Mouse (Mus musculus) E14TG2a.4 (cell line): ENCODE measurements around the gene Chrm5.

ENCODE experiments used
- H3K27me3 ChIP-seq: 2 replicates; pipeline ENCODE4 v1.6.1; 2014; ENCODE audit warnings: low read length, control low read depth; ENCODE audit not compliant: insufficient read depth
- H3K36me3 ChIP-seq: 2 replicates; pipeline ENCODE4 v1.6.1; 2014; ENCODE audit warnings: low read length, control low read depth; ENCODE audit not compliant: insufficient read depth
- H3K4me1 ChIP-seq: replicated peaks from 2 replicates; pipeline ENCODE4 v1.6.1; 2014; ENCODE audit warnings: low read depth, low read length, control low read depth
- H3K4me3 ChIP-seq: replicated peaks from 2 replicates; pipeline ENCODE4 v1.5.1; 2014; ENCODE audit warnings: mild to moderate bottlenecking, low read length
- H3K9me3 ChIP-seq: 2 replicates; pipeline ENCODE4 v1.6.1; 2014; ENCODE audit warnings: low read length, control low read depth
- CTCF ChIP-seq: conservative IDR thresholded peaks from 2 replicates; pipeline ENCODE4 v1.5.1; 2014; ENCODE audit warnings: low read length
- NANOG ChIP-seq: IDR thresholded peaks from 2 replicates; pipeline ENCODE4 v1.6.1; 2014; ENCODE audit warnings: borderline replicate concordance, low read length, mixed read lengths
- POU5F1 ChIP-seq: IDR thresholded peaks from 2 replicates; pipeline ENCODE4 v1.6.1; 2014; ENCODE audit warnings: low read length, borderline replicate concordance

Gene Chrm5

GRCm38 (mm10) chr2:112506841-112507435 lies 26.4 kb upstream of the Chrm5 start:
- TF ChIP-seq CTCF: no peak
- no peak for TF ChIP-seq NANOG
- TF ChIP-seq POU5F1: no peak
- H3K36me3 ChIP-seq: no peaks in the 10 kb centered on the region
- no peak overlapping the region for H3K4me3 ChIP-seq
- H3K4me1 ChIP-seq: peaks cover 31% of the 10 kb centered on the region
- no peaks in the 10 kb centered on the region for H3K9me3 ChIP-seq
- H3K27me3 ChIP-seq: no peaks in the 10 kb centered on the region

DNA sequence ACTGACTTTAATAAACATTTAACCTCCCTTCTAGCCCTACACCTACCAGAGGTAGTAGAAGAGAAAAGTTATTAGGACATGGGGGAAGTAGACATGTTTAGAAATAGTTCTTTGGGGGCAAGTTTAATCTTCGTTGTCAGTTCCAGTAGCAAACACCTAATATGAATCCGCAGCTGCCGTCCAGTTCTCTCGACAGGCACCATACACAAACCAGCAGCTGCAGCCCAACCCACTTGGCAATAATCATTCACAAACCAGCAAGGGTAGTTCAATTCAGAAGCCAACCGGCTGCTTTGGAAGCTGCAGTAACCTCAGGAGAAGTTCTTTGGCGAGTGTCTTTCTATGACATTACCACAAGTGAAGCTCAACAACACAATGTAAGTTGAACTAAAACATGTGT lies 23.4 kb upstream of the Chrm5 start:
- Histone ChIP-seq H3K9me3 (no peaks in the 10 kb centered on the region), H3K27me3 (no peaks in the 10 kb centered on the region)
- TF ChIP-seq POU5F1: no peak
- no peak for TF ChIP-seq NANOG
- TF ChIP-seq CTCF: no peak

DNA sequence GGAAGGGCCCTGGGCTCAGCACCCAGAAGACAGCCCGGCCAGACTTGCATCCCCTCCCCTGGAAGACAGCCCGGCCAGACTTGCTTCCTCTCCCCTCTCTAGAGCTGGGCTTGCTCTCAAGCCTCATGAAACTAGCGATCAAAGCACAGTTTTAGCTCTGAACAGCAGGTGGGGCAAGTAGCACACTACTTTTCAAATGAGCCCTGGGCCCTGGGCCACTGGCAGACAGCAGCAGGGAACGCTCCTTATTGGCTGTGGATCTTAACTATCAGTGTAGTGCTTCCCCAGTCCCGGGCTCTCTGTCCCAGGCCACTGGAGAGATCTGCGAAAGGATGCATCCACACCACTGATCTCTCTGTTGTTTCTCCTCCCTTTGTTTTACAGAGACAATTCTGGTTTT lies 20.6 kb upstream of the Chrm5 start:
- Histone ChIP-seq H3K4me3 (0 out of 2 replicates have a peak overlapping the region, but pooled peaks have one; percentile 27), H3K4me1 (peaks cover 56% of the 10 kb centered on the region), H3K36me3 (no peaks in the 10 kb centered on the region), H3K9me3 (no peaks in the 10 kb centered on the region), H3K27me3 (no peaks in the 10 kb centered on the region)
- peak; percentile 27 for TF ChIP-seq CTCF
- TF ChIP-seq NANOG: no peak
- TF ChIP-seq POU5F1: no peak

More for the DNA sequence above, 23.4 kb upstream of the Chrm5 start:
- no peaks in the 10 kb centered on the region for H3K36me3 ChIP-seq
- no peak overlapping the region for H3K4me3 ChIP-seq
- H3K4me1 ChIP-seq: peaks cover 45% of the 10 kb centered on the region

GRCm38 (mm10) chr2:112497851-112498250 lies 17.3 kb upstream of the Chrm5 start:
- Histone ChIP-seq H3K4me1 (peaks cover 70% of the 10 kb centered on the region), H3K36me3 (no peaks in the 10 kb centered on the region), H3K9me3 (no peaks in the 10 kb centered on the region), H3K27me3 (no peaks in the 10 kb centered on the region), H3K4me3 (peak overlapping the region; percentile 3; the same call in 1 of the 2 replicates)
- TF ChIP-seq POU5F1: no peak
- TF ChIP-seq NANOG: no peak
- no peak for TF ChIP-seq CTCF

DNA sequence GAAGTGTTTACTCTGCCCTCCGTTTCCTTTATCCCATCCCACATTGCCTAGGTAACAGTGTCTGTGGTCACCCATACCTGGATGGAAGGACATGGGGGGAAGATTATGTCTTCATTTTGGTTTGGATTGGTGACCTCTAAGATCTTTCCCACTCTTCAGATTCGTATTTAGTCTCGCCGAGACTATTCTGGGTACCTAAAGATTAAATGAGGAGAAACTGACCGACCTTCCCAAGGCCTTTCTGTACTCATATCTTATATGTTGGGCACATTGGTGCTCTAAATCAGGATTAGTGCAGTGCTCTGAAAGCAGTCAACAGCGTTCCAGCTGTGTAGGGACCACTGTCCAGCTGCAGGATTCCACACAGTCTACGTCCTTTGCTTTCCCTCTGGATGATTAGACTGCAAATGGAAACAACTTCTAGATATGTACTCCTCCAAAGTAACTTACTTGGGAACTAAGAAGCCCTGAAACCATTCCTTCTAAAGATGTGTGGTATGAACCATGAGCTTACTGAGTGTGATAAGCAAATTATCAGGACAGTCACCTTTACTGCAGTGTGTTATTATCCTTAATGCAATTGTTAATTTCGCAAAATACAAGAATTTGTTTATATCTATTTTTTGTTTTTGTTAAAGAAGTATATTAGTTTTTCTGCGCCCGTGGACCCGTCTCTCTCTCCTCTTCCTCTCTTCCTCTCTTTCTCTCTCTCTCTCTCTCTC lies 13.1 kb upstream of the Chrm5 start:
- H3K36me3 ChIP-seq: no peaks in the 10 kb centered on the region
- H3K4me3 ChIP-seq: peak overlapping the region; percentile 79
- TF ChIP-seq CTCF (no peak), NANOG (no peak), POU5F1 (no peak)
- H3K9me3 ChIP-seq: no peaks in the 10 kb centered on the region
- H3K4me1 ChIP-seq: peaks cover 48% of the 10 kb centered on the region
- H3K27me3 ChIP-seq: no peaks in the 10 kb centered on the region

- no peak for TF ChIP-seq NANOG
- no peak for TF ChIP-seq POU5F1
- TF ChIP-seq CTCF: no peak
- no peaks in the 10 kb centered on the region for H3K9me3 ChIP-seq
These were observed 12.4 kb upstream of the Chrm5 start, which contains the start of gene Aven for GRCm38 (mm10) chr2:112492856-112493538. Gene Aven (plus strand): TSS chr2:112492964.

GRCm38 (mm10) chr2:112492431-112492855 lies 11.9 kb upstream of the Chrm5 start:
- Histone ChIP-seq H3K4me1 (peaks cover 40% of the 10 kb centered on the region), H3K27me3 (no peaks in the 10 kb centered on the region)
- TF ChIP-seq NANOG: no peak
- TF ChIP-seq POU5F1: no peak
- TF ChIP-seq CTCF: no peak

More at GRCm38 (mm10) chr2:112492856-112493538, 12.4 kb upstream of the Chrm5 start, which contains the start of gene Aven:
- Histone ChIP-seq H3K27me3 (no peaks in the 10 kb centered on the region), H3K4me1 (peaks cover 42% of the 10 kb centered on the region), H3K36me3 (no peaks in the 10 kb centered on the region), H3K4me3 (peak within 1 kb of the TSS; percentile 79)

GRCm38 (mm10) chr2:112491629-112492028 lies 11.1 kb upstream of the Chrm5 start:
- Histone ChIP-seq H3K9me3 (no peaks in the 10 kb centered on the region), H3K36me3 (no peaks in the 10 kb centered on the region), H3K27me3 (no peaks in the 10 kb centered on the region), H3K4me3 (no peak overlapping the region), H3K4me1 (peaks cover 33% of the 10 kb centered on the region)
- no peak for TF ChIP-seq CTCF
- no peak for TF ChIP-seq POU5F1
- no peak for TF ChIP-seq NANOG

More at GRCm38 (mm10) chr2:112492431-112492855, 11.9 kb upstream of the Chrm5 start:
- H3K36me3 ChIP-seq: no peaks in the 10 kb centered on the region
- peak overlapping the region; percentile 79 for H3K4me3 ChIP-seq
- H3K9me3 ChIP-seq: no peaks in the 10 kb centered on the region
